Mouse (Mus musculus) E14TG2a.4 (cell line): Measurements from ENCODE around the gene Tmem82.

Source experiments
- H3K27me3 ChIP-seq: 2 replicates; pipeline ENCODE4 v1.6.1; 2014; ENCODE audit warnings: low read length, control low read depth; ENCODE audit not compliant: insufficient read depth
- H3K36me3 ChIP-seq: 2 replicates; pipeline ENCODE4 v1.6.1; 2014; ENCODE audit warnings: low read length, control low read depth; ENCODE audit not compliant: insufficient read depth
- H3K4me1 ChIP-seq: replicated peaks from 2 replicates; pipeline ENCODE4 v1.6.1; 2014; ENCODE audit warnings: low read depth, low read length, control low read depth
- H3K4me3 ChIP-seq: replicated peaks from 2 replicates; pipeline ENCODE4 v1.5.1; 2014; ENCODE audit warnings: mild to moderate bottlenecking, low read length
- H3K9me3 ChIP-seq: 2 replicates; pipeline ENCODE4 v1.6.1; 2014; ENCODE audit warnings: low read length, control low read depth
- CTCF ChIP-seq: conservative IDR thresholded peaks from 2 replicates; pipeline ENCODE4 v1.5.1; 2014; ENCODE audit warnings: low read length
- NANOG ChIP-seq: IDR thresholded peaks from 2 replicates; pipeline ENCODE4 v1.6.1; 2014; ENCODE audit warnings: borderline replicate concordance, low read length, mixed read lengths
- POU5F1 ChIP-seq: IDR thresholded peaks from 2 replicates; pipeline ENCODE4 v1.6.1; 2014; ENCODE audit warnings: low read length, borderline replicate concordance

Gene Tmem82

DNA sequence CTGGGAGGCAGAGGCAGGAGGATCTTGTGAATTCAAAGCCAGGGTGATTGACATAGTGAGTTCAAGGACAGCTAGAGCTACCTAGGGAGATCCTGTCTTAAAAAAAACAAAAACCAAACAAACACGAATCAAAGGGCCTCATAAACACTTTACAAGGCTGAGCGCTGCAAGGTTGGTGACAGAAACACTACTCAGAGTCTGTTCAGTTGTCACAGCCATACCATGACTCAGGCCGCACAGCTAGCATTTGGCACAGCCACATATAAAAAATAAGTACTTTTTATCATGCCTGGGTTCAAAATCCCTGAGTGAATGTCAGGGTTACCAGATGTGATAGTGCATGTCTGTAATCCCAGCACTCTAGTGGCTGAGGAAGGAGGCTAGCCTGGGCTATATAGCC is 28.8 kb upstream of the Tmem82 start:
- no peak overlapping the region for H3K4me3 ChIP-seq
- no peaks in the 10 kb centered on the region for H3K36me3 ChIP-seq
- H3K4me1 ChIP-seq: peaks cover 20% of the 10 kb centered on the region
- TF ChIP-seq NANOG: no peak
- H3K9me3 ChIP-seq: no peaks in the 10 kb centered on the region
- H3K27me3 ChIP-seq: no peaks in the 10 kb centered on the region

DNA sequence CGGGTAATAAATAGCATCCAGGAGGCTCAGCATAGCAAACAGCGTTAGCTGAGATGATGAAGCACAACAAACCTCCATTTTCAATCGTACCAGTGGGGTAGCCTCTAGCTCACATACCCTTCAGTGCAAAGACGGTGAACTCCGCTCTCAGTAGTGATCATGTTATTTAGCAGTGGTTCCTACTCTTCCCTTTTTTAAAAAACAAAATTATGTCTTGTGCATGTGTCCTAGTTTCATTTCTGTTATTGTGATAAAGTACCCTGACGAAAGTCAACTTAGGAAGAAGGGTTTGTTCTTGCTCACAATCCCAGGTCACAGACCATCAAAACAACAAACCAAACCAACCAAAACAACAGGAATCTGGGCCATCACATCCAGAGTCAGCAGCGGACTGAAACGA is 27.6 kb upstream of the Tmem82 start:
- Histone ChIP-seq H3K36me3 (0 out of 2 replicates have a peak, but pooled peaks cover 3% of the 10 kb centered on the region), H3K4me1 (peaks cover 21% of the 10 kb centered on the region)

DNA sequence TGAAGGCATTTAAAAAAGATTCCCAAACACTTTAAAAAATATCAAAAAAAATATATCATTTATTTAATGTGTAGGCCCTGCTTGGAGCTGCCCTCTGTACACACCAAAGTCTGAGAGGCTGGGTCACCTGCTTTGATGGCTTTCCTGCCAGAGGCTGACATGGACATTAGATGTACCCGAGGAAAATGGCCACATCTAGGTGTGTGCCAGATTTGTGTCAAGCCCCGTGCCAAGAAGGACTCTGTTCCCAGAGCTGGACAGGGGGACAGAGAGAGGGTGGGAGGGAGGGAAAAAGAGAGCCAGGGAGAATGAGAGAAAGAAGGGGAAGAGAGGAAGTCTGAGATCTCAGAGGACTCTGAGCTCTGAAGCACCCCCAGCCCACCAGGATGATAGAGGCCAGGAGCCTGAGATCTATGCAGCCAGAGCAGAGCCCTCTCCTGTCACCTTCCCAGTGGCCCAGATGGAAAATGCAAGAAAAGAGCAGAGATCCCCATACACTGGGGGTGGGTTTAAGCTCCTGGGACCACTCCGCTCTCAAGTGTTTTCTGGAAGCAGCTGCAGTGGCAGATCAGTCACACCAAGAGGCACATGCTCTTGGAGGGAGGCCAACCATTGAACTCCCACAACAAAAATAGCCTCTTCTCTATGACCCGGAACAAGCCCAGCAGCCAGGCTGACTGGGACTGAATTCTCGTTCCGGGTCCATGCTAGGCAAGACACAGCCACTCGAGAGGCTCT is 24.9 kb upstream of the Tmem82 start:
- Histone ChIP-seq H3K4me1 (peaks cover 26% of the 10 kb centered on the region), H3K36me3 (peaks cover 16% of the 10 kb centered on the region; the same call in 1 of the 2 replicates), H3K9me3 (peaks cover 6% of the 10 kb centered on the region; the same call in 1 of the 2 replicates), H3K4me3 (no peak overlapping the region), H3K27me3 (no peaks in the 10 kb centered on the region)
- TF ChIP-seq NANOG (no peak), POU5F1 (no peak)

More for the DNA sequence above, 27.6 kb upstream of the Tmem82 start:
- no peak for TF ChIP-seq NANOG
- no peak for TF ChIP-seq POU5F1
- TF ChIP-seq CTCF: no peak
- H3K4me3 ChIP-seq: no peak overlapping the region
- H3K9me3 ChIP-seq: no peaks in the 10 kb centered on the region
- H3K27me3 ChIP-seq: no peaks in the 10 kb centered on the region

DNA sequence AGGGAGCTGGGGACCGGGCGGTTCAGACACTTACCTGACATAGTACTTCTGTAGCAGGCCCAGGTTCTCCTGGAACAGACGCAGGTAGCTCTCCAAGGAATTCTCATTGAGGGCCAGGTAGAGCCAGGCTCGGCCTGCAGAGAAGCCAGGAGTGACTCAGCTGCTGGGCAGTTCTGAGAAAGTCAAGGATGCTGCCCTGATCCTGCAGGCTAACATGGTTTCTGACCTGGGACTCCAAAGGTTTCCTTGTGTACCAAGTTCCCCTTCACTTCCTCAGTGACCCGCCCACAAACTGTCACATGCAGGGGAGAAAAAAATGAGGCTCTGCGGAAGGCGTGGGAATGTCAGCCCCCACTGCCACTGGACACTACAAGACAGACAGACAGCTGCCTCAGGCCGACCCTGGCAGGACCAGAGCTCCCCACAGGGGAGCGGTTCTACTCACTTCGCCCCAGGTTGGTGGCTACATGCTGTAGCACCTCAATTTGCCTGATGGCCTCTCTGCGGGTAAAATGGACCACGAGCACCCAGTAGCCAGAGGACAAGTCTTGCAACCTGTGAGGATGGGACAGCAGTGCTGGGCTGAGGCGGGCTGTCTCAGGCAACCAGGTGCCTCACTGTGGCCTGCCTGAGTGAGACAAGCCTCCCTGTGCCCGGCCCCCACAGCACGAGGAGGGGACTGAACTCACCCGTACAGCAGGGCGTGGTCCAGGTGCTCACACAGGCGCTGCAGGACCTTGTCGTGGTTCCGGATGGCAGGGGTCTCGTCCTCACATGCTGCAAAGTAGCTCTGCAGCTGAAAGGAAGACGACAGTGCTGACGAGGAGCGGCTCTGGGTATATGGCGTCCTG is 23.8 kb upstream of the Tmem82 start:
- TF ChIP-seq NANOG (no peak), CTCF (no peak), POU5F1 (no peak)
- peaks cover 6% of the 10 kb centered on the region; the same call in 1 of the 2 replicates for H3K9me3 ChIP-seq
- no peaks in the 10 kb centered on the region for H3K27me3 ChIP-seq
- H3K36me3 ChIP-seq: peaks cover 16% of the 10 kb centered on the region; the same call in 1 of the 2 replicates
- H3K4me1 ChIP-seq: peaks cover 26% of the 10 kb centered on the region
- peak overlapping the region; percentile 68 for H3K4me3 ChIP-seq

DNA sequence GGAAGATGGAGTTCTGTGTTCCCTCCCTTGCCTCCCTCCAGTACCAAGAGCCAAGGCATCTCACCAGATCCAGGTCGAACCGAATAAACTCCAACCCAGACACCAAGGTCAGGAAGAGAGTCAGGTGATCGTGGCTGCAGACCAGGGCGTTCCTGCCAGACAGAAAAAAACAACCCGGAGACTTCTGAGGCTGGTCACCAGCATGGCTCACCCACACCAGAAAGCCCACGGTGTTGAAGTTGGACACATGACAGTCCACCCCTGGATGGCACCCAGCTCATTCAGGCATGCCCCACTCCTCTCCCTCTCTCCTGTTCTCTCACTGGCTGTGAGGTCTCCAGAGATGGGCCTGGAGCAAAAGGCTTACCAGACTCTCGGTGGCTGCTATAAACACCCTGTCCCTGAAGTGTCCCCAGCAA is 22.9 kb upstream of the Tmem82 start:
- H3K36me3 ChIP-seq: peaks cover 16% of the 10 kb centered on the region; the same call in 1 of the 2 replicates
- H3K4me3 ChIP-seq: 0 out of 2 replicates have a peak overlapping the region, but pooled peaks have one; percentile 10
- no peaks in the 10 kb centered on the region for H3K27me3 ChIP-seq
- peaks cover 6% of the 10 kb centered on the region; the same call in 1 of the 2 replicates for H3K9me3 ChIP-seq
- TF ChIP-seq POU5F1: no peak
- TF ChIP-seq NANOG: no peak
- TF ChIP-seq CTCF: no peak
- peaks cover 27% of the 10 kb centered on the region for H3K4me1 ChIP-seq

DNA sequence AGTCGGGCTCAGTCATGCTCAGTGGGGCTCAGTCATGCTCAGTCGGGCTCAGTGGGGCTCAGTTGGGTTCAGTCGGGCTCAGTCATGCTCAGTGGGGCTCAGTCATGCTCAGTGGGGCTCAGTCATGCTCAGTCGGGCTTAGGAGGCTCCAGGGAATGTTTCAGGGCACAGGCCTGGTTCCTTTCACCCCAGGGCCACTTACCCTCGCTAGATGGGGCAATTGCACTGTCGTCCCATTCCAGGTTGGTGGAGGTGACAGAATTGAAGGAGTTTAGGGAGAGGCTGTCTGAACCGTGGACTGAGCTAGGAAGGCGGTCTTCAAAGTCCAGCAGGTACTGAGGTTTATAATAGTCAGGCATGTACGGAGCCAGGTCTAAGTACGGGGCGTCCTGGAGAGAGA is 21.0 kb upstream of the Tmem82 start:
- H3K4me3 ChIP-seq: no peak overlapping the region
- H3K4me1 ChIP-seq: peaks cover 34% of the 10 kb centered on the region
- H3K9me3 ChIP-seq: peaks cover 6% of the 10 kb centered on the region; the same call in 1 of the 2 replicates
- no peaks in the 10 kb centered on the region for H3K27me3 ChIP-seq
- TF ChIP-seq CTCF (0 out of 2 replicates have a peak, but pooled peaks have one; percentile 5), NANOG (no peak)
- H3K36me3 ChIP-seq: peaks cover 16% of the 10 kb centered on the region; the same call in 1 of the 2 replicates

DNA sequence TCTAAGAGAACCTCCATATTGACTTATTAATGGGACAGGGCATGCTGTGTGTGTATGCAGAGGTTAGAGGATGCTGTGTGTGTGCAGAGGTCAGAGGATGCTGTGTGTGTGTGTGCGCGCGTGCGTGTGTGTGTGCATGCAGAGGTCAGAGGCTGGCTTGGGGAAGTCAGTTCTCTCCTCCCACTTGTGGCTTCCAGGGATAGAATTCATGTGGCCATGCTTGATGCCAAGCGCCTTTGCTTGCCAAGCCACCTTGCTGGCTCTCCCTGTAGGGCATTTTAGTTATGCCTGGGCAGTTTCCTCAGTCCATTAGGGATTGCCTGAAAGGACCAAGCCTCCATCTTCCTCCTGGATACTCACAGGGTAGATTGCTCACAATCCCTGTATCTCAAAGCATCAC is 18.3 kb upstream of the Tmem82 start:
- Histone ChIP-seq H3K9me3 (peaks cover 6% of the 10 kb centered on the region; the same call in 1 of the 2 replicates), H3K4me3 (no peak overlapping the region), H3K27me3 (no peaks in the 10 kb centered on the region), H3K36me3 (peaks cover 30% of the 10 kb centered on the region), H3K4me1 (peaks cover 23% of the 10 kb centered on the region)
- no peak for TF ChIP-seq POU5F1
- no peak for TF ChIP-seq CTCF
- no peak for TF ChIP-seq NANOG

DNA sequence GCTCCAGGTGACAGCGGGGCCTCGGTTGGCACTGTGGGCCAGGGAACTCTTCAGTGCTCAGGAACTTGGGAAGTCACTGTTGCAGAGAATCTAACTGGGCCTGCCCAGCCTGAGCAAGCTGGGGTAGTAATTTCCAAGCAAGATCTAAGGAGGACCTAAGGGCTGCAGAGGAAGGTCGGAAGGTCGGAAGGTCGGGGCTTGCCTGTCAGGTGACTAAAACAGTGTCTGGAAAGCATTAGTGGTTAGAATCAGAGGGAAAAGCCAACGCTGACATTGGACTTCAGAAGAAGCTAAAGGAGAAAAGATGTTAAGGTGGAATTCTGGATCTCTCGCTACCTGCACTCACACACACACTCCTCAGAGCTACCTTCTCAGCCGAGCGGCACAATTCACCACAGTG is 17.6 kb upstream of the Tmem82 start:
- H3K9me3 ChIP-seq: peaks cover 6% of the 10 kb centered on the region; the same call in 1 of the 2 replicates
- no peak overlapping the region for H3K4me3 ChIP-seq
- H3K36me3 ChIP-seq: peaks cover 30% of the 10 kb centered on the region
- H3K4me1 ChIP-seq: peaks cover 23% of the 10 kb centered on the region
- TF ChIP-seq POU5F1 (no peak), NANOG (no peak), CTCF (no peak)
- no peaks in the 10 kb centered on the region for H3K27me3 ChIP-seq
